Mouse (Mus musculus) kidney, postnatal 0 days (tissue): ENCODE measurements around the gene Nfe2l1. TPM values are rescaled to one million over a fixed set of nuclear protein-coding genes. Genes with fewer than 3 reads are reported as not detected.
"Not testable (repeated sequence)": the region's sequence is repeated elsewhere in the genome, so short reads cannot be mapped to it uniquely, and the experiment has no call there.

Source experiments
- ATAC-seq: fragments of 200-750 bp; cut with Nextera tagmentation; replicated peaks from 2 replicates; pipeline ENCODE4 v1.8.0; 2017; ENCODE audit warnings: low read depth, moderate number of reproducible peaks, moderate TSS enrichment, moderate library complexity; ENCODE audit not compliant: low FRiP score
- DNase-seq: peaks from one replicate; pipeline ENCODE4 v3.0.0-alpha.2; 2016; ENCODE audit warnings: low spot score
- H3K27ac ChIP-seq: fragments of 300-500 bp; sonication (generic); 2 replicates; pipeline ENCODE4 v1.5.1; 2014; ENCODE audit warnings: mild to moderate bottlenecking
- H3K27me3 ChIP-seq: fragments of 300-500 bp; sonication (generic); 2 replicates; pipeline ENCODE4 v1.6.1; 2014; ENCODE audit warnings: low read length, mixed read lengths; ENCODE audit not compliant: insufficient read depth
- H3K36me3 ChIP-seq: fragments of 300-500 bp; sonication (generic); 2 replicates; pipeline ENCODE4 v1.6.1; 2014; ENCODE audit warnings: low read length, mixed read lengths; ENCODE audit not compliant: insufficient read depth
- H3K4me1 ChIP-seq: fragments of 300-500 bp; sonication (generic); replicated peaks from 2 replicates; pipeline ENCODE4 v1.6.1; 2014; ENCODE audit warnings: antibody characterized with exemption, low read length, mixed read lengths; ENCODE audit not compliant: insufficient read depth
- H3K4me2 ChIP-seq: fragments of 300-500 bp; sonication (generic); 2 replicates; pipeline ENCODE4 v1.6.1; 2014; ENCODE audit warnings: mild to moderate bottlenecking, low read length, moderate library complexity, mixed read lengths
- H3K4me3 ChIP-seq: fragments of 300-500 bp; sonication (generic); replicated peaks from 2 replicates; pipeline ENCODE4 v1.5.1; 2014; ENCODE audit warnings: low read depth, low read length
- H3K9ac ChIP-seq: fragments of 300-500 bp; sonication (generic); 2 replicates; pipeline ENCODE4 v1.6.1; 2014; ENCODE audit warnings: low read depth, low read length
- H3K9me3 ChIP-seq: fragments of 300-500 bp; sonication (generic); replicated peaks from 2 replicates; pipeline ENCODE4 v1.6.1; 2016; ENCODE audit warnings: low read length, inconsistent platforms, mixed read lengths
- CTCF ChIP-seq: IDR thresholded peaks from 2 replicates; pipeline ENCODE4 v1.5.1; 2016; ENCODE audit warnings: antibody characterized with exemption, low read depth, mild to moderate bottlenecking, moderate library complexity
- WGBS: fragments of 180-500 bp; shearing (Covaris S2); extraction: QIAGEN DNeasy Blood & Tissue Kit; methylation state at CpG from one replicate; pipeline ENCODE4 v1.1.7; 2014; 5-methylcytosine and 5-hydroxymethylcytosine counted together
- polyA plus RNA-seq: library from polyadenylated mRNA; unstranded; fragments of >200 nt; fragmentation: Nextera tagmentation; extraction: Ambion mirVana; gene quantifications from 2 replicates; pipeline ENCODE4 v1.2.1, GENCODE M21; 2015

Gene Nfe2l1
- polyA plus RNA-seq, 1 experiment from 2014 or later, result 77.3 TPM

GRCm38 (mm10) chr11:96849145-96849544 lies 19.4 kb upstream of the Nfe2l1 start:
- WGBS, result 71% methylated on average over 5 of the region's 5 CpGs
- H3K9ac ChIP-seq, H3K27me3 ChIP-seq, H3K36me3 ChIP-seq, ATAC-seq, DNase-seq, H3K9me3 ChIP-seq, H3K27ac ChIP-seq, H3K4me1 ChIP-seq: not testable (repeated sequence)
- peak; percentile 18; the same call in 1 of the 2 replicates for TF ChIP-seq CTCF
- Histone ChIP-seq H3K4me3 (peak overlapping the region; percentile 67), H3K4me2 (peak overlapping the region; percentile 86)

- no peak overlapping the region for H3K4me2 ChIP-seq
- 64% methylated on average over 9 of the region's 9 CpGs for WGBS
- no peak for DNase-seq
- no peak overlapping the region for H3K27ac ChIP-seq
- no peak for TF ChIP-seq CTCF
- H3K9me3 ChIP-seq, result no peaks in the 10 kb centered on the region
- H3K4me3 ChIP-seq, result no peak overlapping the region
- no peak overlapping the region for H3K9ac ChIP-seq
- H3K4me1 ChIP-seq, result 0 out of 2 replicates have a peak, but pooled peaks cover 5% of the 10 kb centered on the region
- H3K36me3 ChIP-seq, result no peaks in the 10 kb centered on the region
- no peaks in the 10 kb centered on the region for H3K27me3 ChIP-seq
- no peak for ATAC-seq
Observed at GRCm38 (mm10) chr11:96848694-96849093, 18.9 kb upstream of the Nfe2l1 start.

- Histone ChIP-seq H3K4me1 (0 out of 2 replicates have a peak, but pooled peaks cover 5% of the 10 kb centered on the region), H3K4me3 (no peak overlapping the region), H3K36me3 (no peaks in the 10 kb centered on the region), H3K27ac (no peak overlapping the region), H3K9ac (no peak overlapping the region), H3K4me2 (no peak overlapping the region), H3K9me3 (no peaks in the 10 kb centered on the region), H3K27me3 (no peaks in the 10 kb centered on the region)
- ATAC-seq (no peak), DNase-seq (no peak)
- 46% methylated on average over 3 of the region's 3 CpGs for WGBS
- TF ChIP-seq CTCF, result no peak
Observed at GRCm38 (mm10) chr11:96847240-96847639, 17.5 kb upstream of the Nfe2l1 start.

GRCm38 (mm10) chr11:96843627-96844026 lies 13.9 kb upstream of the Nfe2l1 start:
- DNase-seq, result no peak
- H3K9ac ChIP-seq, result no peak overlapping the region
- H3K27ac ChIP-seq, result no peak overlapping the region
- no peak for TF ChIP-seq CTCF
- H3K27me3 ChIP-seq, result no peaks in the 10 kb centered on the region
- no peaks in the 10 kb centered on the region for H3K9me3 ChIP-seq
- ATAC-seq, result no peak
- WGBS, result 53% methylated on average over 3 of the region's 3 CpGs
- no peaks in the 10 kb centered on the region for H3K4me1 ChIP-seq
- no peak overlapping the region for H3K4me3 ChIP-seq
- no peaks in the 10 kb centered on the region for H3K36me3 ChIP-seq
- H3K4me2 ChIP-seq, result no peak overlapping the region

GRCm38 (mm10) chr11:96840290-96840689 lies 10.5 kb upstream of the Nfe2l1 start:
- ATAC-seq, result no peak
- Histone ChIP-seq H3K4me3 (no peak overlapping the region), H3K9me3 (no peaks in the 10 kb centered on the region), H3K4me1 (no peaks in the 10 kb centered on the region), H3K4me2 (no peak overlapping the region), H3K9ac (peak overlapping the region; percentile 19; the same call in 1 of the 2 replicates), H3K27ac (no peak overlapping the region), H3K36me3 (no peaks in the 10 kb centered on the region), H3K27me3 (no peaks in the 10 kb centered on the region)
- WGBS, result 34% methylated on average over 8 of the region's 8 CpGs
- no peak for TF ChIP-seq CTCF
- no peak for DNase-seq

- no peaks in the 10 kb centered on the region for H3K4me1 ChIP-seq
- H3K9ac ChIP-seq, result peak overlapping the region; percentile 19; the same call in 1 of the 2 replicates
- H3K27ac ChIP-seq, result no peak overlapping the region
- H3K4me2 ChIP-seq, result no peak overlapping the region
- no peaks in the 10 kb centered on the region for H3K36me3 ChIP-seq
- no peaks in the 10 kb centered on the region for H3K9me3 ChIP-seq
- H3K27me3 ChIP-seq, result no peaks in the 10 kb centered on the region
- TF ChIP-seq CTCF, result no peak
- 69% methylated on average over 3 of the region's 3 CpGs for WGBS
- ATAC-seq (no peak), DNase-seq (no peak)
- H3K4me3 ChIP-seq, result no peak overlapping the region
Observed at GRCm38 (mm10) chr11:96839877-96840276, 10.1 kb upstream of the Nfe2l1 start.

- 83% methylated on average over 7 of the region's 7 CpGs for WGBS
Observed at GRCm38 (mm10) chr11:96839428-96839827, 9.7 kb upstream of the Nfe2l1 start.

More at GRCm38 (mm10) chr11:96839428-96839827, 9.7 kb upstream of the Nfe2l1 start:
- Histone ChIP-seq H3K4me1 (no peaks in the 10 kb centered on the region), H3K9ac (no peak overlapping the region), H3K36me3 (no peaks in the 10 kb centered on the region), H3K9me3 (no peaks in the 10 kb centered on the region), H3K4me2 (no peak overlapping the region), H3K27me3 (no peaks in the 10 kb centered on the region), H3K4me3 (no peak overlapping the region), H3K27ac (no peak overlapping the region)
- ATAC-seq (no peak), DNase-seq (no peak)
- no peak for TF ChIP-seq CTCF
